Mouse (Mus musculus): ENCODE results near the gene Ndufb3. TPM values are rescaled to one million over a fixed set of nuclear protein-coding genes. Genes with fewer than 3 reads are reported as not detected.
"Not testable (repeated sequence)": the region's sequence is repeated elsewhere in the genome, so short reads cannot be mapped to it uniquely, and the experiment has no call there.

The Ndufb3 gene
- total RNA-seq (2021): 100 to 1,000 TPM; 144 to 149 TPM
- long read RNA-seq, experiment 1, transcript Ndufb3-201 (3 exons, 763 nt): major isoform, 166 of 368 reads
- long read RNA-seq, experiment 1, partial matches to known transcripts: 201 of 368 reads
- long read RNA-seq, experiment 1, other reads (novel, unspliced or antisense): 1 of 368 reads
- long read RNA-seq, experiment 2, transcript Ndufb3-201 (3 exons, 763 nt): major isoform, 121 of 270 reads
- long read RNA-seq, experiment 2, partial matches to known transcripts: 147 of 270 reads
- long read RNA-seq, experiment 2, other reads (novel, unspliced or antisense): 2 of 270 reads

- DNase-seq: peak; percentile 90 to 91
Observed at GRCm38 (mm10) chr1:58586171-58586997, at the start of gene Ndufb3, which contains the start of gene Fam126b. Gene Ndufb3, plus strand, starts transcription at chr1:58586384. Gene Fam126b, minus strand, starts transcription at chr1:58586323.

GRCm38 (mm10) chr1:58541386-58541785 lies 44.8 kb upstream of the Ndufb3 start:
- no peak for DNase-seq

GRCm38 (mm10) chr1:58560370-58560769 lies 25.8 kb upstream of the Ndufb3 start:
- DNase-seq: not testable (repeated sequence)

GRCm38 (mm10) chr1:58562455-58562854 lies 23.7 kb upstream of the Ndufb3 start:
- DNase-seq: peak; percentile 43 to 64

- DNase-seq: no peak
Observed at GRCm38 (mm10) chr1:58564981-58565380, 21.2 kb upstream of the Ndufb3 start.

GRCm38 (mm10) chr1:58566621-58567020 lies 19.6 kb upstream of the Ndufb3 start:
- no peak for DNase-seq

GRCm38 (mm10) chr1:58568456-58569130 lies 17.6 kb upstream of the Ndufb3 start:
- DNase-seq: no peak

- DNase-seq: no peak
Observed at GRCm38 (mm10) chr1:58570437-58570836, 15.7 kb upstream of the Ndufb3 start.

- DNase-seq: peak; percentile 17 to 43
Observed at GRCm38 (mm10) chr1:58579179-58579578, 7.0 kb upstream of the Ndufb3 start.

GRCm38 (mm10) chr1:58582611-58583010 lies 3.6 kb upstream of the Ndufb3 start:
- no peak for DNase-seq

- DNase-seq: no peak
Observed at GRCm38 (mm10) chr1:58584271-58584670, 1.9 kb upstream of the Ndufb3 start.

- DNase-seq: peak in 1 of 2 experiments; percentile 30
Observed at GRCm38 (mm10) chr1:58585373-58586170, 612 bp upstream of the Ndufb3 start.

GRCm38 (mm10) chr1:58587491-58587890 lies 1.3 kb downstream of the Ndufb3 start:
- no peak for DNase-seq

- no peak for DNase-seq
Observed at GRCm38 (mm10) chr1:58602681-58603080, 16.5 kb downstream of the Ndufb3 start.

- DNase-seq: peak; percentile 36 to 54
Observed at GRCm38 (mm10) chr1:58603738-58604137, 17.6 kb downstream of the Ndufb3 start.

- not testable (repeated sequence) for DNase-seq
Observed at GRCm38 (mm10) chr1:58609591-58609990, 23.4 kb downstream of the Ndufb3 start.

- DNase-seq: peak in 1 of 2 experiments; percentile 10
Observed at GRCm38 (mm10) chr1:58610166-58610565, 24.0 kb downstream of the Ndufb3 start.

- no peak for DNase-seq
Observed at GRCm38 (mm10) chr1:58610611-58611010, 24.4 kb downstream of the Ndufb3 start.

GRCm38 (mm10) chr1:58613786-58614185 lies 27.6 kb downstream of the Ndufb3 start:
- no peak for DNase-seq

- peak in 1 of 2 experiments; percentile 9 for DNase-seq
Observed at GRCm38 (mm10) chr1:58614424-58614823, 28.2 kb downstream of the Ndufb3 start.

GRCm38 (mm10) chr1:58615146-58615545 lies 29.0 kb downstream of the Ndufb3 start:
- DNase-seq: peak in 1 of 2 experiments; percentile 21

GRCm38 (mm10) chr1:58616176-58616575 lies 30.0 kb downstream of the Ndufb3 start:
- no peak for DNase-seq

Data from adrenal gland, postnatal 36 days (tissue).